In the genomic region with DNA sequence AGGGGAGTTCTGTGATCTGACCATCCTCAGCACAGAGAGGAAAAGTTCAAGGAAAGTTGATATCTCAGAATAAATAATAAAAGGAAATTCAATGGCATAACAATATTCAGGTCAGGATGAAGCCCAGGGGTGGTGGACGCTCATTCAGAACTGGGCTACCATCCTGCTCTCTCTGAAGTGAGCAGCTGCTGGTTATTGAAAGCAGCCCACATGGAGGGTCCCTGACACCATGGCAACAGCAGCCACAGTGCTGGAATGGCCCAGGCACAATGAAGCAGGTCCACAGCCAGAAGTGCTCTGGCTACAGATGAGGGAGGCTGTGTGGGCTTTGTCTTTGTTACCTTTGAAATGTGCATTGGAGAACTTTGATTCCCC, we compare ENCODE assay signal across 10 mouse cellular contexts. TPM values are rescaled to one million over a fixed set of nuclear protein-coding genes. Genes with fewer than 3 reads are reported as not detected.
DNase-seq lines count a peak whose midpoint lies in the region; ATAC-seq lines count a peak whose summit lies in the region.
"Had no signal": no experiment of that assay in that cellular context is flagged by ENCODE, and none has a peak within 500 bp of the region (broad histone marks: within the 10 kb centered on the region; RNA-seq: fewer than 3 reads in every experiment).

No protein-coding gene starts in this region.

- H3K27me3 ChIP-seq in embryonic facial prominence, embryonic 14.5 days (replicated peaks; ENCODE audit: control insufficient read depth, insufficient read depth, low read length), result no peaks in the 10 kb centered on the region
- no peaks in the 10 kb centered on the region for H3K27me3 ChIP-seq in neural tube, embryonic 12.5 days (replicated peaks)

- peak; percentile 60; the same call in 1 of the 2 replicates for ATAC-seq in embryonic facial prominence, embryonic 14.5 days (ENCODE audit: low read depth)
- ATAC-seq in neural tube, embryonic 12.5 days (ENCODE audit: low FRiP score, low read depth), result peak; percentile 98
- ATAC-seq in megakaryocyte, adult 5-6 weeks (ENCODE audit: poor library complexity, severe bottlenecking), result no peak

- H3K9me3 ChIP-seq in embryonic facial prominence, embryonic 14.5 days (ENCODE audit: control insufficient read depth, low read length), result no peaks in the 10 kb centered on the region
- H3K9me3 ChIP-seq in neural tube, embryonic 12.5 days, result no peaks in the 10 kb centered on the region

- peak overlapping the region; percentile 87 for H3K27ac ChIP-seq in embryonic facial prominence, embryonic 14.5 days (replicated peaks; ENCODE audit: low read depth, low read length)
- no peak overlapping the region for H3K27ac ChIP-seq in neural tube, embryonic 12.5 days
- H3K27ac ChIP-seq: macrophage had no signal

- H3K9ac ChIP-seq in embryonic facial prominence, embryonic 14.5 days (ENCODE audit: low read depth, low read length), result no peak overlapping the region
- no peak overlapping the region for H3K9ac ChIP-seq in neural tube, embryonic 12.5 days

- peak overlapping the region; percentile 18; the same call in 1 of the 2 replicates for H3K4me2 ChIP-seq in embryonic facial prominence, embryonic 14.5 days (ENCODE audit: low read depth, low read length)
- H3K4me2 ChIP-seq in neural tube, embryonic 12.5 days (replicated peaks), result no peak overlapping the region

- no peaks in the 10 kb centered on the region for H3K36me3 ChIP-seq in embryonic facial prominence, embryonic 14.5 days (ENCODE audit: control insufficient read depth, insufficient read depth, low read length)
- no peaks in the 10 kb centered on the region for H3K36me3 ChIP-seq in neural tube, embryonic 12.5 days

- H3K4me1 ChIP-seq in embryonic facial prominence, embryonic 14.5 days (ENCODE audit: control insufficient read depth, insufficient read depth, low read length), result peaks cover 31% of the 10 kb centered on the region
- peaks cover 20% of the 10 kb centered on the region for H3K4me1 ChIP-seq in neural tube, embryonic 12.5 days

- no peak overlapping the region for H3K4me3 ChIP-seq in embryonic facial prominence, embryonic 14.5 days (ENCODE audit: low read depth, low read length)
- H3K4me3 ChIP-seq in neural tube, embryonic 12.5 days, result no peak overlapping the region

- 8% methylated on average over 1 of the region's 1 CpGs for WGBS in embryonic facial prominence, embryonic 14.5 days
- WGBS in neural tube, embryonic 12.5 days, result 6% methylated on average over 1 of the region's 1 CpGs

- DNase-seq in layer of hippocampus, adult 11-12 months (ENCODE audit: low spot score), result peak; percentile 10
- DNase-seq in layer of hippocampus, adult 9-11 months, result no peak
- DNase-seq in embryonic facial prominence, embryonic 14.5 days (ENCODE audit: low spot score), result no peak
- peak; percentile 6 for DNase-seq in hindlimb bud, embryonic 11.5 days (ENCODE audit: extremely low spot score, low read depth, low spot score)
- DNase-seq in ovary, adult 18-20 months (ENCODE audit: low spot score), result no peak
- no peak for DNase-seq in gastrocnemius, postnatal 10 days
- DNase-seq: kidney, adult 18-20 months had no signal

RNA-seq across cellular contexts. Expression of a gene that starts 6.4 kb away (rescaled TPM):
- 12.5 and 13.1 TPM in 2 replicates for polyA plus RNA-seq in embryonic facial prominence, embryonic 14.5 days (2014; fragmentation: Nextera tagmentation; extraction: Ambion mirVana)
- polyA plus RNA-seq in neural tube, embryonic 12.5 days (2016; fragmentation: Nextera tagmentation; extraction: Ambion mirVana), result 16.1 and 17.9 TPM in 2 replicates
- total RNA-seq in gastrocnemius, postnatal 10 days (2021), result 10 to 100 TPM; 22.3 to 28.7 TPM
- total RNA-seq in megakaryocyte, adult 5-6 weeks (2015), result 2.4 and 2.6 TPM in 2 replicates
- total RNA-seq in megakaryocyte, adult 5-6 weeks (2017), result 1.8 and 2.4 TPM in 2 replicates

Comparison
In these comparisons a context has a peak if more than half of its experiments do, and no peak if none do; other contexts are left out.
1. DNase-seq: peak in layer of hippocampus, adult 11-12 months (single experiment) and hindlimb bud, embryonic 11.5 days (single experiment); none in layer of hippocampus, adult 9-11 months (single experiment), embryonic facial prominence, embryonic 14.5 days (single experiment), ovary, adult 18-20 months (single experiment) and gastrocnemius, postnatal 10 days (single experiment).
2. RNA of a gene that starts 6.4 kb away (total RNA-seq): 22.3 to 28.7 TPM in gastrocnemius, postnatal 10 days; 1.8 to 2.6 TPM in megakaryocyte, adult 5-6 weeks; every median in the first group is over 4 times any median in the second.